Mouse (Mus musculus) ES-E14 (cell line): Measurements from ENCODE around the gene Lgmn.

Experiments used
- CHD2 ChIP-seq: IDR thresholded peaks from 2 replicates; pipeline ENCODE4 v1.6.1; 2014; ENCODE audit warnings: mild to moderate bottlenecking, low read depth, low read length, inconsistent platforms
- HCFC1 ChIP-seq: IDR thresholded peaks from 2 replicates; pipeline ENCODE4 v1.6.1; 2012; ENCODE audit warnings: low read length, inconsistent platforms, borderline replicate concordance; ENCODE audit not compliant: insufficient read depth
- MAFK ChIP-seq: IDR thresholded peaks from 2 replicates; pipeline ENCODE4 v1.6.1; 2014; ENCODE audit warnings: mild to moderate bottlenecking, low read depth, low read length, inconsistent platforms; ENCODE audit not compliant: insufficient read depth
- ZC3H11A ChIP-seq: IDR thresholded peaks from 2 replicates; pipeline ENCODE4 v1.6.1; 2012; ENCODE audit warnings: low read depth, mild to moderate bottlenecking, inconsistent platforms, low read length, borderline replicate concordance

GRCm38 (mm10) chr12:102372322-102372721, 67.3 kb downstream of the Lgmn start:
- TF ChIP-seq CHD2 (no peak), MAFK (no peak), HCFC1 (no peak), ZC3H11A (no peak)
